Mouse (Mus musculus): ENCODE data around the gene Tspan5.

Gene Tspan5

GRCm38 (mm10) chr3:138807795-138808194 lies 65.8 kb downstream of the Tspan5 start:
- in situ Hi-C loops (cut with MboI): no loop called here

GRCm38 (mm10) chr3:138809509-138809908 lies 67.5 kb downstream of the Tspan5 start:
- in situ Hi-C loops (cut with MboI): no loop called here

GRCm38 (mm10) chr3:138812565-138812964 lies 70.6 kb downstream of the Tspan5 start:
- in situ Hi-C loops (cut with MboI): no loop called here

- in situ Hi-C loops (cut with MboI): no loop called here
Observed at GRCm38 (mm10) chr3:138813139-138813810, 71.3 kb downstream of the Tspan5 start.

- in situ Hi-C loops (cut with MboI): no loop called here
Observed at GRCm38 (mm10) chr3:138814457-138814856, 72.5 kb downstream of the Tspan5 start.

GRCm38 (mm10) chr3:138815127-138815837 lies 73.3 kb downstream of the Tspan5 start:
- in situ Hi-C loops (cut with MboI): no loop called here

GRCm38 (mm10) chr3:138816888-138817656 lies 75.1 kb downstream of the Tspan5 start:
- in situ Hi-C loops (cut with MboI): no loop called here

GRCm38 (mm10) chr3:138819862-138820261 lies 77.9 kb downstream of the Tspan5 start:
- in situ Hi-C loops (cut with MboI): no loop called here

- in situ Hi-C loops (cut with MboI): no loop called here
Observed at GRCm38 (mm10) chr3:138820296-138820695, 78.3 kb downstream of the Tspan5 start.

- in situ Hi-C loops (cut with MboI): no loop called here
Observed at GRCm38 (mm10) chr3:138821886-138822445, 80.0 kb downstream of the Tspan5 start.

GRCm38 (mm10) chr3:138823857-138824256 lies 81.9 kb downstream of the Tspan5 start:
- in situ Hi-C loops (cut with MboI): no loop called here

- in situ Hi-C loops (cut with MboI): no loop called here
Observed at GRCm38 (mm10) chr3:138825296-138825695, 83.3 kb downstream of the Tspan5 start.

- in situ Hi-C loops (cut with MboI): no loop called here
Observed at GRCm38 (mm10) chr3:138826243-138826800, 84.3 kb downstream of the Tspan5 start.

GRCm38 (mm10) chr3:138832827-138833517 lies 91.0 kb downstream of the Tspan5 start:
- in situ Hi-C loops (cut with MboI): no loop called here

- in situ Hi-C loops (cut with MboI): no loop called here
Observed at GRCm38 (mm10) chr3:138834174-138834573, 92.2 kb downstream of the Tspan5 start.

GRCm38 (mm10) chr3:138836937-138837336 lies 94.9 kb downstream of the Tspan5 start:
- in situ Hi-C loops (cut with MboI): no loop called here

GRCm38 (mm10) chr3:138837651-138838050 lies 95.7 kb downstream of the Tspan5 start:
- in situ Hi-C loops (cut with MboI): no loop called here

GRCm38 (mm10) chr3:138839656-138840055 lies 97.7 kb downstream of the Tspan5 start:
- in situ Hi-C loops (cut with MboI): no loop called here

GRCm38 (mm10) chr3:138841288-138841687 lies 99.3 kb downstream of the Tspan5 start:
- in situ Hi-C loops (cut with MboI): no loop called here

- in situ Hi-C loops (cut with MboI): no loop called here
Observed at GRCm38 (mm10) chr3:138843180-138843579, 101.2 kb downstream of the Tspan5 start.

GRCm38 (mm10) chr3:138843641-138844040 lies 101.6 kb downstream of the Tspan5 start:
- in situ Hi-C loops (cut with MboI): no loop called here

Data from mature B cell (primary cell).